27 mouse cellular contexts compared by ENCODE assay signal in the genomic region with DNA sequence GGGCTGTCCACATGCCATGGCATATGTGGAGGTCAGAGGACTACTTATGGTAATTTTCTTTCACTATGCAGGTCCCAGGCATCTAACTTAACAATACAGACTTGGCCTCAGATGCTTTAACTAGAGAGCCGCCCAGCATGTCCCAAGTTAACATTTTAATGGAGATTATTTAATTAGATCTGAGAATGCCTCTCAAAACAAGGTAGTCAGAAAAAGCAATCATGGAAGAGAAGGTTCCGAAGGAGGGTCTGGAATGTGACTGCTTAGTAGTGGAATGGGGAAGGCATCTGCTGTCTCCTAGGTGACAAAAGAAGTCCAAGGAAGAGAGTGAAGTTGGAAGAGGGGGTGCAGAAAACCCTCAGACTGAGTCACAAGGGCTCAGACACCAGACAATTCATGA. TPM values are rescaled to one million over a fixed set of nuclear protein-coding genes. Genes with fewer than 3 reads are reported as not detected.
DNase-seq lines count a peak whose midpoint lies in the region; ATAC-seq lines count a peak whose summit lies in the region.
"Had no signal": no experiment of that assay in that cellular context is flagged by ENCODE, and none has a peak within 500 bp of the region (broad histone marks: within the 10 kb centered on the region; RNA-seq: fewer than 3 reads in every experiment).

No protein-coding gene starts in this region.

- H3K4me2 ChIP-seq in hindbrain, embryonic 13.5 days = no peak overlapping the region
- H3K4me2 ChIP-seq: embryonic facial prominence, embryonic 13.5 days; embryonic facial prominence, embryonic 15.5 days; forebrain, embryonic 12.5 days had no signal

- H3K27me3 ChIP-seq in heart, embryonic 10.5 days (ENCODE audit: insufficient read depth, poor library complexity, severe bottlenecking) = peaks cover 19% of the 10 kb centered on the region; the same call in 1 of the 2 replicates
- H3K27me3 ChIP-seq in hindbrain, embryonic 13.5 days = 0 out of 2 replicates have a peak, but pooled peaks cover 5% of the 10 kb centered on the region
- H3K27me3 ChIP-seq: CH12.LX; embryonic facial prominence, embryonic 15.5 days; Patski had no signal

- no peak for ATAC-seq in hindbrain, embryonic 13.5 days (ENCODE audit: low FRiP score)
- ATAC-seq: activated CD4-positive, CD25-positive, alpha-beta regulatory T cell, adult 4 months; CD4-positive, CD25-positive, alpha-beta regulatory T cell, adult 4 months; forebrain, embryonic 14.5 days; forebrain, embryonic 16.5 days; Patski had no signal

- H3K4me1 ChIP-seq in heart, embryonic 10.5 days = no peaks in the 10 kb centered on the region
- no peaks in the 10 kb centered on the region for H3K4me1 ChIP-seq in hindbrain, embryonic 13.5 days (replicated peaks)
- H3K4me1 ChIP-seq: embryonic facial prominence, embryonic 13.5 days; embryonic facial prominence, embryonic 15.5 days; forebrain, embryonic 12.5 days had no signal

- H3K4me3 ChIP-seq in heart, embryonic 10.5 days = no peak overlapping the region
- no peak overlapping the region for H3K4me3 ChIP-seq in hindbrain, embryonic 13.5 days
- H3K4me3 ChIP-seq: embryonic facial prominence, embryonic 13.5 days; embryonic facial prominence, embryonic 15.5 days; erythroblast, embryonic 14.5 days; forebrain, embryonic 10.5 days; forebrain, embryonic 12.5 days had no signal

- 55% methylated on average over 2 of the region's 2 CpGs for WGBS in heart, embryonic 10.5 days
- 37% methylated on average over 2 of the region's 2 CpGs for WGBS in hindbrain, embryonic 13.5 days

- no peaks in the 10 kb centered on the region for H3K9me3 ChIP-seq in heart, embryonic 10.5 days
- H3K9me3 ChIP-seq in hindbrain, embryonic 13.5 days = no peaks in the 10 kb centered on the region
- H3K9me3 ChIP-seq: embryonic facial prominence, embryonic 13.5 days; embryonic facial prominence, embryonic 15.5 days; forebrain, embryonic 10.5 days; forebrain, embryonic 12.5 days had no signal

- peak; percentile 63 for DNase-seq in heart, embryonic 10.5 days (ENCODE audit: low spot score)
- no peak for DNase-seq in heart, adult 11 months
- peak; percentile 36 for DNase-seq in ES-CJ7 (ENCODE audit: low read depth, low spot score)
- DNase-seq in R1 (ENCODE audit: low read depth, low spot score) = peak; percentile 86
- no peak for DNase-seq in cerebellum, adult 18-20 months
- DNase-seq: adrenal gland, adult 8-10 months; adrenal gland, postnatal 14 days; adrenal gland, postnatal 36 days; B cell, adult 2 months; cerebellum, adult 11-12 months; cerebellum, adult 8-10 months; cerebellum, adult 9-11 months; cerebellum, postnatal 14 days; cerebellum, postnatal 36 days; embryo, embryonic 11 days had no signal

- no peak overlapping the region for H3K27ac ChIP-seq in heart, embryonic 10.5 days
- no peak overlapping the region for H3K27ac ChIP-seq in hindbrain, embryonic 13.5 days
- H3K27ac ChIP-seq: embryonic facial prominence, embryonic 13.5 days; embryonic facial prominence, embryonic 15.5 days; forebrain, embryonic 10.5 days; forebrain, embryonic 12.5 days had no signal

- no peaks in the 10 kb centered on the region for H3K36me3 ChIP-seq in heart, embryonic 10.5 days
- H3K36me3 ChIP-seq in hindbrain, embryonic 13.5 days = no peaks in the 10 kb centered on the region
- H3K36me3 ChIP-seq: embryonic facial prominence, embryonic 13.5 days; embryonic facial prominence, embryonic 15.5 days; forebrain, embryonic 10.5 days; forebrain, embryonic 12.5 days had no signal

- no peak overlapping the region for H3K9ac ChIP-seq in hindbrain, embryonic 13.5 days
- H3K9ac ChIP-seq: embryonic facial prominence, embryonic 13.5 days; embryonic facial prominence, embryonic 15.5 days; forebrain, embryonic 12.5 days had no signal

RNA-seq across cellular contexts. Expression of a gene that starts 7.4 kb away (rescaled TPM):
- 1.0 and 1.1 TPM in 2 replicates for polyA plus RNA-seq in heart, embryonic 10.5 days (2016; fragmentation: Nextera tagmentation; extraction: Ambion mirVana)
- 6.4 and 6.5 TPM in 2 replicates for polyA plus RNA-seq in hindbrain, embryonic 13.5 days (2015; fragmentation: Nextera tagmentation; extraction: Ambion mirVana)
- polyA plus RNA-seq: activated CD4-positive, CD25-positive, alpha-beta regulatory T cell, adult 4 months; erythroblast, embryonic 14.5 days had no signal

RNA-seq across cellular contexts. Expression of a gene that starts 36.2 kb away (rescaled TPM):
- 91.2 and 141 TPM in 2 replicates for polyA plus RNA-seq in heart, embryonic 10.5 days (2016; fragmentation: Nextera tagmentation; extraction: Ambion mirVana)
- 55.6 and 63.7 TPM in 2 replicates for polyA plus RNA-seq in hindbrain, embryonic 13.5 days (2015; fragmentation: Nextera tagmentation; extraction: Ambion mirVana)

Comparison
In these comparisons a context has a peak if more than half of its experiments do, and no peak if none do; other contexts are left out.
1. DNase-seq: peak in heart, embryonic 10.5 days (single experiment), ES-CJ7 (single experiment) and R1 (single experiment); none in heart, adult 11 months (single experiment) and cerebellum, adult 18-20 months (0 of 2).